Mouse (Mus musculus) neural tube, embryonic 15.5 days (tissue): Measurements from ENCODE around the gene Itpr2. TPM values are rescaled to one million over a fixed set of nuclear protein-coding genes. Genes with fewer than 3 reads are reported as not detected.

ENCODE experiments used
- ATAC-seq: fragments of 200-750 bp; cut with Nextera tagmentation; 2 replicates; pipeline ENCODE4 v1.8.0; 2017; ENCODE audit warnings: mild to moderate bottlenecking, moderate TSS enrichment, moderate library complexity; ENCODE audit not compliant: low FRiP score
- H3K27ac ChIP-seq: fragments of 300-500 bp; sonication (generic); replicated peaks from 2 replicates; pipeline ENCODE4 v1.5.1; 2015; ENCODE audit warnings: mild to moderate bottlenecking, inconsistent platforms
- H3K27me3 ChIP-seq: fragments of 300-500 bp; sonication (generic); replicated peaks from 2 replicates; pipeline ENCODE4 v1.6.1; 2015; ENCODE audit warnings: inconsistent platforms
- H3K36me3 ChIP-seq: fragments of 300-500 bp; sonication (generic); 2 replicates; pipeline ENCODE4 v1.6.1; 2015; ENCODE audit warnings: inconsistent platforms
- H3K4me1 ChIP-seq: fragments of 300-500 bp; sonication (generic); 2 replicates; pipeline ENCODE4 v1.6.1; 2015; ENCODE audit warnings: inconsistent platforms
- H3K4me2 ChIP-seq: fragments of 300-500 bp; sonication (generic); 2 replicates; pipeline ENCODE4 v1.6.1; 2015; ENCODE audit warnings: inconsistent platforms, mild to moderate bottlenecking, moderate library complexity
- H3K4me3 ChIP-seq: fragments of 300-500 bp; sonication (generic); replicated peaks from 2 replicates; pipeline ENCODE4 v1.5.1; 2015; ENCODE audit warnings: mild to moderate bottlenecking, inconsistent platforms
- H3K9ac ChIP-seq: fragments of 300-500 bp; sonication (generic); replicated peaks from 2 replicates; pipeline ENCODE4 v1.6.1; 2015; ENCODE audit warnings: mild to moderate bottlenecking, inconsistent platforms
- H3K9me3 ChIP-seq: fragments of 300-500 bp; sonication (generic); replicated peaks from 2 replicates; pipeline ENCODE4 v1.6.1; 2016; ENCODE audit warnings: inconsistent platforms
- WGBS: fragments of 180-500 bp; shearing (Covaris S2); methylation state at CpG from one replicate; pipeline ENCODE4 v1.1.7; 2015; ENCODE audit warnings: mixed read lengths; 5-methylcytosine and 5-hydroxymethylcytosine counted together
- polyA plus RNA-seq: library from polyadenylated mRNA; unstranded; fragments of >200 nt; fragmentation: Nextera tagmentation; extraction: Ambion mirVana; gene quantifications from 2 replicates; pipeline ENCODE4 v1.2.1, GENCODE M21; 2015

Gene Itpr2
- polyA plus RNA-seq, 1 experiment from 2014 or later = 9.0 TPM

DNA sequence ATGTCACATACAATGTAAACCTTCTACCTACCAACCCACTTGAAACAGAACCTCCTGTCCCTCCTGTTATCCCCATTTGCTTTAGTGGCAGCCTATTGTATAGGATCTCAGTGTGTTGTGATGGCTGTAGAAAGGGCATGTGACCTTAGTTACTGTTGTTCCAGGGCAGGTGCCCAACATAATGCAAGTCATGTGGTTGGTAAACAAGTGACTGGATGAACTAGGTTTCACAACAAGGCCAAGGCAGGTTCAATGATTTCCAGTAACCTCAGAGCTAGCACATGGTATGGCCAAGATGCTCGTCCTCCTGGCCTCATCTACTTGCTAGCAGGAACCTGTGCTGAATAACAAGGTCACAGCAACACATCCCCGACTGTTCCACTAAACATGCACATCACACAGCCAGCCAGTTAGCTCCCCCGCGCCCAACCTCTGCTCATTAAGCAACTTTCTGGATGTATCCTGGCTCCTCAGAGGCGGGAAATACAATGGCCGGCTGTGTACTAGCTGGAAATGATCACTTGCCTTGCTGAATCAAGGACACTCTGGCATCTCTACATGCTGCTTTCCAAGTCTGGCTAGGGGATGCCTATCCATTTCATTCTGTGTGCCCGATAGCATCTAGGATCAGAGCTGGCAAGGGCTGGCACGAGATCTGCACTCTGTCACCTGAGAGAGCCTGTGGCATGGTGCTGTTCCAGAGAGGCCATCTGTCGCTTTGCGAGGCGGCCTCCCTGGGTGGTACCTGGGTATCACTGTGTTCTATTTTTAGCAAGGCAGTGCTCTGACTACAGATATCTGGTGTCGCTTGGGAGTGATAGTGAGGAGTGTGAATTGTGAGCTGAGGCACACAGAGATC is 375.0 kb downstream of the Itpr2 start:
- Histone ChIP-seq H3K36me3 (no peaks in the 10 kb centered on the region), H3K27ac (no peak overlapping the region), H3K4me3 (no peak overlapping the region), H3K9me3 (no peaks in the 10 kb centered on the region), H3K9ac (no peak overlapping the region), H3K4me1 (0 out of 2 replicates have a peak, but pooled peaks cover 3% of the 10 kb centered on the region), H3K27me3 (no peaks in the 10 kb centered on the region), H3K4me2 (no peak overlapping the region)
- no peak for ATAC-seq
- WGBS = 79% methylated on average over 12 of the region's 12 CpGs

DNA sequence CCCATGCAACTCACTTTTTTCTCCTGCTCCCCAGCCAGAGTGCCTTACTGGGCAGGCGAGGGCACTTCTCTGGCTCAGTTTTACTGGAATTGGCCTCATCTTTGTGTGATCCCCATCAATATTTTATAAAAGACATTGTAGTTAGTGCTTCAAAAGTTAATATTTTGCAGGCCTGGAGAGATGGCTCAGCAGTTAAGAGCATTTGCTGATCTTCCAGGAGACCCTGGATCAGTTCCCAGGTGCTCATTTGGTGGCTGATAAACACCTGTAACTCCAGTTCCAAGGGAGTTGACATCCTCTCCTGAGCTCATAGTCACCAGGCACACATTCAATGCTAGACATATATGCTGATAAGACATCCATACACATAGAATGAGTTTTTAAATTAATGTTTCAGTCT is 376.4 kb downstream of the Itpr2 start:
- no peaks in the 10 kb centered on the region for H3K27me3 ChIP-seq
- H3K36me3 ChIP-seq = no peaks in the 10 kb centered on the region
- no peak for ATAC-seq
- H3K4me1 ChIP-seq = 0 out of 2 replicates have a peak, but pooled peaks cover 3% of the 10 kb centered on the region
- 94% methylated on average over 1 of the region's 1 CpGs for WGBS
- H3K9ac ChIP-seq = no peak overlapping the region
- H3K4me3 ChIP-seq = no peak overlapping the region
- H3K4me2 ChIP-seq = no peak overlapping the region
- no peaks in the 10 kb centered on the region for H3K9me3 ChIP-seq
- H3K27ac ChIP-seq = no peak overlapping the region

DNA sequence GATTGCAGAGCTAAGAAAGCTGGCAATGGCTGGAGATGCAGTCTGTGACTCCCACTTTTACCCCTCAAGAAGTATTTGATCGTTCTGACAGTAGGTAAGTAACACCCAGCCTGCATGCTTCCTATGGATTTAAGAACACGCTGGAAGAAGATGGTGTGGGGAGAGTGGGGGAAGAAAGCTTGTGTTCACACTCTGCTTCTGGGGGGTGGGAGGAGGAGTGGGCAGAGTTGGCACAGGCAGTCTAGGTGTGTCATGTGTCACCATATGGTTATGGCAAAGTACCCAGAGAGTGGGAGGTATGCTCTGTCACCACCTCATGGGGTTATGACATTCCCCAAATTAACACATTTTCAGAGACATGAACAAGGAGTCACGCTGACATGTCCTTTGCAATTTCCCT is 377.5 kb downstream of the Itpr2 start:
- Histone ChIP-seq H3K4me1 (0 out of 2 replicates have a peak, but pooled peaks cover 3% of the 10 kb centered on the region), H3K9ac (no peak overlapping the region), H3K27me3 (no peaks in the 10 kb centered on the region), H3K27ac (no peak overlapping the region), H3K9me3 (no peaks in the 10 kb centered on the region), H3K4me2 (no peak overlapping the region), H3K4me3 (no peak overlapping the region), H3K36me3 (no peaks in the 10 kb centered on the region)
- 86% methylated on average over 3 of the region's 3 CpGs for WGBS
- ATAC-seq = no peak

DNA sequence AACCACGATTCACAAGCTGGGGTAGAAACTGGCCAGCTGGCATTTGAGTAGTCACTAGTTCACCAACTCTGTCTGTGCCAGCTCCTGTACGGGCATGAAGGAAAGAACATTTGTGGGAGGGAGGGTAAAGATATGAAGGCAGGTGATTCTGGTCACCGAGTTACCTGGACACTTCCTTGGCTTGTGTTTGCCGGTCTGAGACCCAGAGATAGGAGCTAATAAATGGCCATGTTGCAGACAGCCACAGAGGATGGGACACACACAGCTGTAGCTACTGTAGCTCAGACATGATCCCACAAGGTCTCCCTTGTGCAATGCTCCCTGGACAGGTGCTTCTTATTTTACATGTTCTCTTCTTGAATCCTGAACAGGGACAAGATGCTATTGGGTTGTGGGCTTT is 378.4 kb downstream of the Itpr2 start:
- 92% methylated on average over 4 of the region's 4 CpGs for WGBS
- no peak for ATAC-seq

DNA sequence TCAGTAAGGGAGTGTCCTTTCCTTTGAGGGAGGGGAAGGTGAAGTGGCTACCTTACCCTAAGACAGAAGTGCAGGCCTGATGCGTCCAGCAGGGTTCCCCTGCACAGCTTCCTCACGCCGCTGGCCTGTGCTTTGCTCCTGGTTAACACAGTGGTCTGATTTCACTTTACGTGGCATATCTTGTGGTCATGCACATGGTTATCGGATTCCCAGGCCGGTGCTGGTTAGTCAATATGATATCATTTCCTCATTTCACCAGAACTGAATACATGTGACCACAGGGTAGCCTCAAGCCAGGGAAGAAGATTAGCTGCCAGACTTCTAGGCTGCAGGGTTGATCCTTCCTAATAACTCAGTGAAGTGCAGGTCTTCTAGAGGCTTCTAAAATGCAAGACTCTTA is 381.9 kb downstream of the Itpr2 start:
- no peak overlapping the region for H3K4me2 ChIP-seq
- no peak overlapping the region for H3K4me3 ChIP-seq
- peaks cover under 1% of the 10 kb centered on the region; the same call in 1 of the 2 replicates for H3K4me1 ChIP-seq
- WGBS = 87% methylated on average over 6 of the region's 6 CpGs
- H3K9me3 ChIP-seq = no peaks in the 10 kb centered on the region
- H3K9ac ChIP-seq = no peak overlapping the region
- no peak for ATAC-seq
- no peaks in the 10 kb centered on the region for H3K27me3 ChIP-seq
- H3K36me3 ChIP-seq = no peaks in the 10 kb centered on the region
- no peak overlapping the region for H3K27ac ChIP-seq

More for the DNA sequence above, 378.4 kb downstream of the Itpr2 start:
- no peaks in the 10 kb centered on the region for H3K27me3 ChIP-seq
- H3K9me3 ChIP-seq = no peaks in the 10 kb centered on the region
- H3K9ac ChIP-seq = no peak overlapping the region
- no peak overlapping the region for H3K4me2 ChIP-seq
- H3K27ac ChIP-seq = no peak overlapping the region
- 0 out of 2 replicates have a peak, but pooled peaks cover 3% of the 10 kb centered on the region for H3K4me1 ChIP-seq
- H3K36me3 ChIP-seq = no peaks in the 10 kb centered on the region
- H3K4me3 ChIP-seq = no peak overlapping the region

DNA sequence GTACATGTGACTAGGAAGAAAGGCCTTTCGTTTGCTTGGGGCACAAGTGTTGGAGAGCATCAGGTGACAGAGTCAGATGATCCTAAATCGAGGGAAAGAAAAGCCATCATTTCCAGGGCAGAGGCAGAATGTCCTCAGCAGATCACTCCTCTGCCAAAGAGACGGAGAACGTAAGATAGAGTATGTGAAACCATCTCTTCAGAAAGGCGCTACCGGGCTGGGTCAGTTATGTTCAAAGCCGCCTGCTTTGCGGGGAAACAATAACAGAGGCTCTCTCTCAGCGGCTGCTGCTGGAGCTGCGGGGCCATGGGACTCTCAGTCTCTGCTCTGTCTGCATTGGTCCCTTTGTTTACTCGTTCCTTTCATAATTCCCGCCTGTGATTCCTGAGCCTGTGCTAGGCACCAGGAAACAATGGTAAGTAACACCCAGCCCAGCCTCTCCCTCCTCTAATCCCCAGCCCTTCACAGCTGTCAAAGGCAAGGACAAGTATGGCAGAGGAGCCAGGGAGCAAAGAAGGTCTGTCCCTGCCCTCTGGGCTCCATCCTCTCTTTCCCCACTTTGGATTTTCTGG is 387.2 kb downstream of the Itpr2 start:
- H3K36me3 ChIP-seq = no peaks in the 10 kb centered on the region
- no peaks in the 10 kb centered on the region for H3K9me3 ChIP-seq
- no peak overlapping the region for H3K4me3 ChIP-seq
- no peak overlapping the region for H3K27ac ChIP-seq
- H3K4me1 ChIP-seq = peaks cover 32% of the 10 kb centered on the region
- H3K9ac ChIP-seq = no peak overlapping the region
- WGBS = 11% methylated on average over 12 of the region's 12 CpGs
- peak; percentile 8; the same call in 1 of the 2 replicates for ATAC-seq
- no peaks in the 10 kb centered on the region for H3K27me3 ChIP-seq
- H3K4me2 ChIP-seq = peak overlapping the region; percentile 32

DNA sequence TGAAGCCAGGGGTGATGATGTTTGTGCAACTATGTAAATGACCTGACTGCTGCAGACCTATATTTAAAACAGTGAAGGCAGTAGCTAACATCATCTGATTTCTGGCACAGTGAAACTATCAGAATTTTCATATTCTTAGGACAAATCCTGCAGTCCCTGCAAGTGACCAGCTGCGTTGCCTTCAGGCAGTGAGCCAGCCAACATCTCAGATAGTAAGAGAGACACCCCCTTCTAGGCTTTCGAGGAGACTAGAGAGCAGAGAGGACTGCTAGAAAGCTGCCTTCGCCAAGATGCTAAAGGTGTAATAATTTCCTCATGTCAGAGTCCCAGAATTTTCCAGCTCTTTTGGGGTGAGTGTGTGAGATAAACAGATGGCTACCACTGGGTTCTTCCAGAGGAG is 388.0 kb downstream of the Itpr2 start:
- peaks cover 32% of the 10 kb centered on the region for H3K4me1 ChIP-seq

DNA sequence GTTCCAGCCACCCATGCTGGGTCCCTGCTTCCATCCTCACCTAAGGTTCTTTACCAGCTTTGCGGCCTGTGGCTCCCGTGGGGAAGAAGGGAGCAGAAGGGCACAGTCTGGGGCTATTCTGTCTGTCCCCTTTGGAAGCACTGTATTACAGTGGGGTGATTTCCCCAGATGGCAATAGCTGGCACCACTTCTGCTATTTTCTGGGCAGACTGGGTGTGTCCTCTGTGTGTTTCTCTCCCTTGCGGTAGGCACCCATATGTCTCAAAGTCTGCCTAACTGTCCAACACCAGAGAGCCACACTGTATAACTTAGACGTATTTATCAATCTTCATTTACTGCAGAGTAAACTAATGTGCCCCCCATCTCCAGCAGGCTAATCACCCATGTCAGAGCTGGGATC is 388.9 kb downstream of the Itpr2 start:
- H3K27ac ChIP-seq = no peak overlapping the region
- peaks cover 32% of the 10 kb centered on the region for H3K4me1 ChIP-seq
- H3K27me3 ChIP-seq = no peaks in the 10 kb centered on the region
- no peak overlapping the region for H3K9ac ChIP-seq
- 83% methylated on average over 4 of the region's 4 CpGs for WGBS
- ATAC-seq = no peak
- H3K36me3 ChIP-seq = no peaks in the 10 kb centered on the region
- no peak overlapping the region for H3K4me3 ChIP-seq
- H3K4me2 ChIP-seq = no peak overlapping the region
- no peaks in the 10 kb centered on the region for H3K9me3 ChIP-seq

More for the DNA sequence above, 388.0 kb downstream of the Itpr2 start:
- H3K27ac ChIP-seq = no peak overlapping the region
- H3K27me3 ChIP-seq = no peaks in the 10 kb centered on the region
- 83% methylated on average over 3 of the region's 3 CpGs for WGBS
- no peaks in the 10 kb centered on the region for H3K9me3 ChIP-seq
- no peak overlapping the region for H3K4me2 ChIP-seq
- no peaks in the 10 kb centered on the region for H3K36me3 ChIP-seq
- H3K9ac ChIP-seq = no peak overlapping the region
- no peak overlapping the region for H3K4me3 ChIP-seq
- no peak for ATAC-seq

DNA sequence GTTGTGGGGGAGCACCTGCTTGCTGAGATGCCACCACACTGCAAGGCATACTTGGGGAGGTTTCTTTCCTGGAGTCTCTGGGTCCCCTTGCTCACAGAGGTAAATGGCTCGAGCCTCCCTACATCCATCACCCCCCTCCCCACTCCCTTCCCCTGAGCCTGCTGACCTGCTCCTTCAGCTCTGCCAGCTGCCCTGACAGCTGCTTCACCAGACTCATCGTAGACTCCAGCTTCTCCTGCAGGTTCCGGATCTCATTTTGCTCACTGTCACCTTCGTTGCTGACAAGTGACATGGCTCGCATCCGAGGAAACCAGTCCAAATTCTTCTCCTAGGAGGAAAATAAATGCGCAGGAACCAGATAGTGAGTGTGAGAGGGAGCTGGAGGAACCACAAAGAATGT is 389.8 kb downstream of the Itpr2 start:
- Histone ChIP-seq H3K36me3 (no peaks in the 10 kb centered on the region), H3K4me3 (no peak overlapping the region), H3K9me3 (no peaks in the 10 kb centered on the region), H3K27ac (peak overlapping the region; percentile 45; the same call in 1 of the 2 replicates), H3K4me2 (no peak overlapping the region), H3K9ac (no peak overlapping the region), H3K4me1 (peaks cover 32% of the 10 kb centered on the region), H3K27me3 (no peaks in the 10 kb centered on the region)
- peak; percentile 58; the same call in 1 of the 2 replicates for ATAC-seq
- WGBS = 48% methylated on average over 7 of the region's 7 CpGs

DNA sequence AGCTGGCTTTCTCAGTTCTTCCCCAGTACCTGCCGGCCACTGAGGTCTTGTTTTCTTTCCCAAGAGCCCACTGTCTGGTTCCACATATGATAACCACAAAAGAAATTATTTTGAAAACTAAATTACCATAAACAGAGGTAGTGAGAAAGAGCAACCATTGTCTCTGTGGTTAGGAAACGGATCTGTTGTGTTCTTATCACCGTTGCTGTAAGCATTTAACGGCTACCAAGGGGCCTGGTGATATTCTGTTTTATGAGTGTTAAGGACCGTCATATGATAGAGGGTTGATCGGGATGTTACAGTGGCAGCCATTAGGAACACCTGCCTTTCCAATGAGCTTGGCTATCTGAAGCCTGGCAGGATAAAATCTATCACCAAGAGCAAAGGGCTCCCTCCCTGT is 390.2 kb downstream of the Itpr2 start:
- Histone ChIP-seq H3K9me3 (no peaks in the 10 kb centered on the region), H3K36me3 (no peaks in the 10 kb centered on the region), H3K9ac (no peak overlapping the region), H3K4me1 (peaks cover 32% of the 10 kb centered on the region), H3K4me3 (no peak overlapping the region), H3K27ac (peak overlapping the region; percentile 45; the same call in 1 of the 2 replicates), H3K27me3 (no peaks in the 10 kb centered on the region), H3K4me2 (no peak overlapping the region)
- WGBS = 27% methylated on average over 6 of the region's 6 CpGs
- ATAC-seq = peak; percentile 46; the same call in 1 of the 2 replicates

DNA sequence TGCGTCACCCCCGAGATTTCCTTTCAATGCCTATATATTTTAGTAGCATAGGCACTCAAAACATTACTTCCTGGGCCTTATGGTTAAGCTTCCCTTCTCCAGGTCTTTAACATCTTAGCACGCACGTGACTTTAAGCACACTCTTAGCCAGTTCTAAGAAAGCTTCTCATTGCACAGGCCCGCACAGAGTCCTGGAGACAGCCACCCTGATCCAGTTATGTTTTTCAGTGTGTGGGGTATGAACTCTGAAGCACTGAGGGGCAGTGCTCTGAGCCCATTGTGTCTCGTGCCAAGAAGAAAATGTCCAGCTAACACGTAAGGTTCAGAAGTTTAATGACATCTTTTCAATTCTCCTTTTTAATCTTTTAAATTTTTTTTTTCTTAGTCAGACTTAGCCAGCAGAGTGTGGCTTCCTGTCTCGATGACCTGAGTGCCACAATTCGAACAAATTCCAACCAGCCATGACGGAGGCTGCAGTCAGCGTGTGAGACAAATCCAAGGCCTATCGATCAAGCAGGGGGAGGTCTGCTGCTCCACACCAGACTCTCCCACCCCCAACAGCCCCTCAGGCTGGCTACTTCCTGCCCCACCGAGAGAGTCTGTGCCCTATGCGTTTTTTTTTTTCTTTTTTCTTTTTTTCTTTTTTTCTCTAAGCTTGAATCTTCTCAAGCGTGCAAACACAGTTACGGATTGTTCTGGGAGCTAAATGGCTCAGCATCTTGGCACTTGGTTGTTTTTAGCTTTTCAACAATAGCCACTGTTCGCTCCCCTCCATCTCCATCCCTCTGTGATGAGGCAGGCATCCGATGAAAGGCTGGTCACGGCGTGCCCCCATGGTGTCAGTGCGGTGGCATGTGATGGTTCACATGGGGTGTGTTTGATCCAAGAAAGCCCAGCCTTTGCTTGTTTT is 390.9 kb downstream of the Itpr2 start:
- Histone ChIP-seq H3K4me1 (peaks cover 32% of the 10 kb centered on the region), H3K27ac (peak overlapping the region; percentile 45; the same call in 1 of the 2 replicates), H3K4me2 (no peak overlapping the region), H3K4me3 (no peak overlapping the region), H3K27me3 (no peaks in the 10 kb centered on the region), H3K36me3 (no peaks in the 10 kb centered on the region), H3K9ac (no peak overlapping the region), H3K9me3 (no peaks in the 10 kb centered on the region)
- peak; percentile 60; the same call in 1 of the 2 replicates for ATAC-seq
- 29% methylated on average over 21 of the region's 21 CpGs for WGBS
